Mouse (Mus musculus): Measurements from ENCODE around the gene Actr10.

Actr10 gene

GRCm38 (mm10) chr12:70967581-70967980 lies 29.9 kb downstream of the Actr10 start:
- no peak for DNase-seq (ENCODE audit: extremely low spot score, low read depth, low spot score)

- DNase-seq (ENCODE audit: extremely low spot score, low read depth, low spot score), result no peak
Measured at GRCm38 (mm10) chr12:70968141-70968790, 30.6 kb downstream of the Actr10 start.

- DNase-seq (ENCODE audit: extremely low spot score, low read depth, low spot score), result peak; percentile 91
Measured at GRCm38 (mm10) chr12:70968791-70969307, 31.2 kb downstream of the Actr10 start.

GRCm38 (mm10) chr12:70969485-70970184 lies 32.0 kb downstream of the Actr10 start:
- DNase-seq (ENCODE audit: extremely low spot score, low read depth, low spot score), result peak; percentile 61

- DNase-seq (ENCODE audit: extremely low spot score, low read depth, low spot score), result no peak
Measured at GRCm38 (mm10) chr12:70973831-70974230, 36.2 kb downstream of the Actr10 start.

- peak; percentile 92 for DNase-seq (ENCODE audit: extremely low spot score, low read depth, low spot score)
Measured at GRCm38 (mm10) chr12:70974441-70975266, 37.0 kb downstream of the Actr10 start, which contains the start of gene Psma3. Gene Psma3 (plus strand): TSS chr12:70974621.

- DNase-seq (ENCODE audit: extremely low spot score, low read depth, low spot score), result no peak
Measured at GRCm38 (mm10) chr12:70975406-70975805, 37.7 kb downstream of the Actr10 start.

- no peak for DNase-seq (ENCODE audit: extremely low spot score, low read depth, low spot score)
Measured at GRCm38 (mm10) chr12:70975891-70976290, 38.2 kb downstream of the Actr10 start.

- DNase-seq (ENCODE audit: extremely low spot score, low read depth, low spot score), result no peak
Measured at GRCm38 (mm10) chr12:70978345-70978744, 40.7 kb downstream of the Actr10 start.

- no peak for DNase-seq (ENCODE audit: extremely low spot score, low read depth, low spot score)
Measured at GRCm38 (mm10) chr12:70984855-70985550, 47.3 kb downstream of the Actr10 start.

GRCm38 (mm10) chr12:70997225-70997624 lies 59.6 kb downstream of the Actr10 start:
- DNase-seq (ENCODE audit: extremely low spot score, low read depth, low spot score), result no peak

GRCm38 (mm10) chr12:70999423-70999903 lies 61.8 kb downstream of the Actr10 start:
- DNase-seq (ENCODE audit: extremely low spot score, low read depth, low spot score), result no peak

- DNase-seq (ENCODE audit: extremely low spot score, low read depth, low spot score), result no peak
Measured at GRCm38 (mm10) chr12:71000344-71000743, 62.7 kb downstream of the Actr10 start.

GRCm38 (mm10) chr12:71001456-71001855 lies 63.8 kb downstream of the Actr10 start:
- DNase-seq (ENCODE audit: extremely low spot score, low read depth, low spot score), result no peak

GRCm38 (mm10) chr12:71003760-71004426 lies 66.2 kb downstream of the Actr10 start:
- no peak for DNase-seq (ENCODE audit: extremely low spot score, low read depth, low spot score)

GRCm38 (mm10) chr12:71006141-71006540 lies 68.5 kb downstream of the Actr10 start:
- no peak for DNase-seq (ENCODE audit: extremely low spot score, low read depth, low spot score)

GRCm38 (mm10) chr12:71006901-71007300 lies 69.2 kb downstream of the Actr10 start:
- DNase-seq (ENCODE audit: extremely low spot score, low read depth, low spot score), result no peak

- no peak for DNase-seq (ENCODE audit: extremely low spot score, low read depth, low spot score)
Measured at GRCm38 (mm10) chr12:71009769-71010168, 72.1 kb downstream of the Actr10 start.

Measured in hindlimb bud, embryonic 11.5 days (tissue).